Mouse (Mus musculus) ZHBTc4 (cell line): ENCODE results near the gene Ropn1l.

Experiments used
- DNase-seq: peaks from one replicate; pipeline ENCODE4 v3.0.0-alpha.2; 2011; ENCODE audit warnings: low read depth, low spot score

Ropn1l gene

GRCm38 (mm10) chr15:31447121-31447520 is 6.4 kb downstream of the Ropn1l start:
- peak; percentile 66 for DNase-seq

DNA sequence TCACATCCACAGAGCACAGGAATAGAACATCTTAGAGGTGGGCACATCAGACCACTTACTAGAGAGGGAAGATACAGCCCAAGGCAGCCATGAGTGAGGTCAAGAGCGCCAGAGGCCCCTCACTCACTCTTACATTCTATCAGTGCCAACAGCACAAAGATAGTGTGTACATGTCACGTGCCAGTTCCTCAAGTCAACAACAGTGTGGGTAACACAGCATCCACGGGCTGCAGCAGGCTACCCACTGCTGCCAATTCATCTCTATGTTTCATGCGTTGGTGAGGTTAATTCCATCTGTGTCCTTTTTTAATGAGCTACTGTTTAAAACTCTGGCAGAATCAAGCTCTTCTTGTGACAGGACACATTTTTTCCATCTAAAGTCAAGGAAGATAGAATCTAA is 10.8 kb downstream of the Ropn1l start:
- DNase-seq, result no peak

- peak; percentile 51 for DNase-seq
Measured at GRCm38 (mm10) chr15:31441996-31442395, 11.5 kb downstream of the Ropn1l start.

GRCm38 (mm10) chr15:31436811-31437210 is 16.7 kb downstream of the Ropn1l start:
- DNase-seq, result no peak

DNA sequence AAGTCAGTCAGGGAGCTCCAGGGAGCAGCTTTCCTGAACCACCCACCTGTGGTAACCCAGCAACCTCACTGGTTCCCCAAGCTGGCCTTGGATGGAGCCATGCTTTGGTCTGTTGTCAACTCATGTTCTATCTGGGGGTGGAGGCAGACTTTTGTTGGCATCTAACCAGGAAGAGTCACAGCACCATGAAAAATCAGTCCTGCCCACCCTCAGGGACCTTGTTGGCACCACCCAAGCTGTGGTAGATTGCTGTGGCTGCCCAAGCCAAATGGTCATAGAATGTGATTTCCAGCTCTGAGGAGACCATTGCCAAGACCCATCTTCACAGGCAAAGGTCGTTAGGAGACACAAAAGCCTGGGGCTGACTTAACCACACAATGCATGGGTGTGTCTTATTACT is 17.5 kb downstream of the Ropn1l start:
- no peak for DNase-seq

DNA sequence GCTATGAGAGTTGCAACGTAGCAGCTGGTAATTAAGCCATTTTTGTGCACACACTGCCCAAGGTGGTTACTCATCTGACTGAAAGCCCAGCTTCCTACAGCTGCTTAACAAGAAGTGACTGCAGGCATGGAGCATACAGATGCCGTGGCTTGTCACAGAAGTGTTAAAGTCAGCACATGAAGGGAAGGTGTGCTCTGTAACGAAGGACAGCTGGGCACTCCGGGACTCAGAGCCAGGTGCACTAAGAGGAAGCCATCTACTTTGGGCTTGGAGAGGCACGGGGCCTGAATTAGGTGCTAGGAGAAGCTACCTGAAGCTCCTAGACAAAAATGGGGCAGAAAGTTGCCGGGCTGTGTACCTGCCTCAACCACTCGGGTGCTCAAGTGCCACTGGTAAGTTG is 19.8 kb downstream of the Ropn1l start:
- no peak for DNase-seq

DNA sequence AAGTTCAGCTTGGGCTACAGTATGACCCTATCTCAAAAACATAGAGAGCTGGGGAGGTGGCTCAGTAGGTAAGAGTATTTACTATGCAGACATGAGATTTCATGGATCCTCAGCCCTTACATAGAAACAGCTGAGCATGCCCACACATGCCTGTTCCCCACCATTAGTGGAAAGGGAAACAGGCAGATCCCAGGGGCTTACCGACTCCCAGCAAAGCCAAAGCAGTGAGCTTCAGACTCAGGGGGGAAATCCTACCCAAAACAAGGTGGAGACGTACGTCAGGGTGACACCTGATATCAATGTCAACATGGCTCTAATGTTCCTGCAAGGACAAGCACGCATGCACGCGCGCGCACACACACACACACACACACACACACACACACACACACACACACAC is 21.7 kb downstream of the Ropn1l start:
- no peak for DNase-seq

- no peak for DNase-seq
Measured at GRCm38 (mm10) chr15:31430014-31430413, 23.5 kb downstream of the Ropn1l start.

GRCm38 (mm10) chr15:31429429-31429828 is 24.1 kb downstream of the Ropn1l start:
- DNase-seq, result no peak

DNA sequence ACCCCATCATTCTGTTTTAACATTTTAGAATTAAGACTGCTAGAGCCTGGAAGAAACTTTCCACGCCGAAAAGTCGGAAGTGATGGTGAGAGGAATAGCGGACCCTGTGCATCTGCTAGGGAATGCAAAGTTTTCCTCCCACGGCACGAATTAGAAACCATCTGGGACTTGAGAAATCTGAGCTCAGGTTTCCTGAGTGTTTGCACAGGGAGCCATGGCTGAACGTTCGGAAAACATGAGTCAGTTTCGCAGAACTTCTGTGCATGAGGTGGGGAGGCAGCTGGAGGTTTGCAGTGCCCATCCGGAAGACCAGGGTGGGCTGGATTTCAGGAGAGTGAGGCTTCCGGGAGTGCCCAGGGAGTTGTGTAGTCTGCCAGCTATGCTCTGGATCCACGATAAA is 25.0 kb downstream of the Ropn1l start:
- no peak for DNase-seq

- no peak for DNase-seq
Measured at GRCm38 (mm10) chr15:31427390-31427789, 26.1 kb downstream of the Ropn1l start.

DNA sequence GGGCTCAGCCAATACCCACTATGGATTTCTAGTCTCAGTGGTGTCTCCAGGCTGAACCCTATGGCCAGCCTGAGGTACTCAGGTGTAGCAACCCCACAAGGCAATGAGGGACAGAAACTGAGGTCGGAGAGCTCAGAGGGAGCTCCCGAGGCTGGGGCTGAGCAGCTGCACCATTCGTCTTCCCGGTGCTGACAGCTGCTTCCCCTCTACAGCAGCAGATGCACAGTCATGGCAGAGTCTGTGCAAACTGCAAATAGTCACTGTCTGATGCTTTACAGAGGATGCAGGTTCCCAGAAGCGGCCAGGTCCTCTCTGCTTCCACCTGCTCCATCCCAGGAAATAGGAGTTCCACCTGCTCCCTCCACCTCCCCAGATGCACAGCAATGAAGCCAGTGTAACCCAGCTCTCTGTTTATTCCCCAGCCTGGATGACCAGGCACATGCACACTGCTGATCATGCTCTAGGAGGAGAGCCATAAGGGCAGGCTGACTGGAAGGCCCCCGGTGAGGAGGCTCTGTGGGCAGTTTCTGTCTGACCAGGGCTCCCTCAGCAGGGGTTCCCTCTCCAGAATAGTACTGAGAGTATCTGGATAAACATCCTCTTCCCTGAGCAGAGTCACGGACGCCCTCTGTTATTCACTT is 27.4 kb downstream of the Ropn1l start:
- no peak for DNase-seq

GRCm38 (mm10) chr15:31422649-31423369 is 30.7 kb downstream of the Ropn1l start:
- DNase-seq, result no peak

GRCm38 (mm10) chr15:31419037-31419436 is 34.5 kb downstream of the Ropn1l start:
- peak; percentile 88 for DNase-seq

DNA sequence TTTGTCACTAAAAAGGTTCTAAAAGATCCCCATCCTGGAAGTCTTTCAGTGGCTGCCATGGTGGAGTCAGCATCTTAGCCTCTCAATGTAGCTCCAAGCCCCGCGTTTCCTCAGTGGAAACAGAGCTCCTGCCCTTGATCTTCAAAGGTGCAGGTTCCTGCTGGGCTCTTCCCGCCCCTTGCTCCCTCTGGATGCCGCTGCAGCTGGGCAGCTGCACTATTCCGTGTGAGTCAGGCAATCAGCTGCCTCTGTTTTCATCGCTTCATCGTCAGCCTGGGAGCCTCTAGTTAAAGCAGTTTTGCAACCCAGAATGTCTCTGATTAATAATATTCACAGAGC is 34.9 kb downstream of the Ropn1l start:
- DNase-seq, result peak; percentile 38

GRCm38 (mm10) chr15:31417796-31418685 is 35.5 kb downstream of the Ropn1l start:
- DNase-seq, result peak; percentile 74

GRCm38 (mm10) chr15:31417409-31417795 is 36.1 kb downstream of the Ropn1l start:
- DNase-seq, result peak; percentile 43

- DNase-seq, result no peak
Measured at GRCm38 (mm10) chr15:31415181-31415580, 38.4 kb downstream of the Ropn1l start.

GRCm38 (mm10) chr15:31414179-31414898 is 39.2 kb downstream of the Ropn1l start:
- DNase-seq, result peak; percentile 25

GRCm38 (mm10) chr15:31413662-31414061 is 39.9 kb downstream of the Ropn1l start:
- DNase-seq, result no peak

- DNase-seq, result peak; percentile 78
Measured at GRCm38 (mm10) chr15:31412933-31413332, 40.6 kb downstream of the Ropn1l start.

- DNase-seq, result no peak
Measured at GRCm38 (mm10) chr15:31412436-31412835, 41.1 kb downstream of the Ropn1l start.
